Mouse (Mus musculus) heart, embryonic 14.5 days (tissue): Measurements from ENCODE around the gene Mreg. TPM values are rescaled to one million over a fixed set of nuclear protein-coding genes. Genes with fewer than 3 reads are reported as not detected.

Source experiments
- ATAC-seq: fragments of 200-750 bp; cut with Nextera tagmentation; 2 replicates; pipeline ENCODE4 v1.8.0; 2017; ENCODE audit warnings: low read depth, moderate TSS enrichment; ENCODE audit not compliant: insufficient number of reproducible peaks, insufficient read depth, low FRiP score
- H3K27ac ChIP-seq, 2 experiments: fragments of 200-500 bp in 1 of 2; fragments of 300-500 bp in 1 of 2; sonication (generic) in 1 of 2; replicated peaks in 1 of 2; 2 replicates each; pipeline ENCODE4 v1.5.1; 2012 to 2014; ENCODE audit warnings: low read depth in 2 of 2, low read length in 2 of 2, control low read depth in 1 of 2, mild to moderate bottlenecking in 1 of 2, mixed read lengths in 1 of 2; ENCODE audit not compliant: control insufficient read depth in 1 of 2, insufficient read depth in 1 of 2
- H3K27me3 ChIP-seq: fragments of 300-500 bp; sonication (generic); 2 replicates; pipeline ENCODE4 v1.6.1; 2014; ENCODE audit warnings: mild to moderate bottlenecking, low read length, control low read depth; ENCODE audit not compliant: control insufficient read depth, insufficient read depth
- H3K36me3 ChIP-seq: fragments of 300-500 bp; sonication (generic); 2 replicates; pipeline ENCODE4 v1.6.1; 2014; ENCODE audit warnings: mild to moderate bottlenecking, control low read depth, low read length, mixed read lengths; ENCODE audit not compliant: control insufficient read depth, insufficient read depth
- H3K4me1 ChIP-seq, 2 experiments: fragments of 200-500 bp in 1 of 2; fragments of 300-500 bp in 1 of 2; sonication (generic) in 1 of 2; 2 replicates each; pipeline ENCODE4 v1.6.1; 2012 to 2014; ENCODE audit warnings: low read length in 2 of 2, control low read depth in 1 of 2, mixed read lengths in 1 of 2; ENCODE audit not compliant: control insufficient read depth in 2 of 2, insufficient read depth in 2 of 2
- H3K4me2 ChIP-seq: fragments of 300-500 bp; sonication (generic); 2 replicates; pipeline ENCODE4 v1.6.1; 2014; ENCODE audit warnings: mild to moderate bottlenecking, low read length
- H3K4me3 ChIP-seq, 2 experiments: fragments of 200-500 bp in 1 of 2; fragments of 300-500 bp in 1 of 2; sonication (generic) in 1 of 2; 2 replicates each; pipeline ENCODE4 v1.5.1; 2012 to 2014; ENCODE audit warnings: low read length in 2 of 2, mild to moderate bottlenecking in 2 of 2, control low read depth in 1 of 2, low read depth in 1 of 2, moderate library complexity in 1 of 2; ENCODE audit not compliant: control insufficient read depth in 1 of 2, insufficient read depth in 1 of 2
- H3K9ac ChIP-seq: fragments of 300-500 bp; sonication (generic); 2 replicates; pipeline ENCODE4 v1.6.1; 2014; ENCODE audit warnings: mild to moderate bottlenecking, low read length
- H3K9me3 ChIP-seq: fragments of 300-500 bp; sonication (generic); 2 replicates; pipeline ENCODE4 v1.6.1; 2016; ENCODE audit warnings: low read length, control low read depth; ENCODE audit not compliant: control insufficient read depth
- WGBS: fragments of 180-500 bp; shearing (Covaris S2); extraction: QIAGEN DNeasy Blood & Tissue Kit; methylation state at CpG from one replicate; pipeline ENCODE4 v1.1.7; 2014; 5-methylcytosine and 5-hydroxymethylcytosine counted together
- polyA plus RNA-seq: library from polyadenylated mRNA; unstranded; fragments of >200 nt; fragmentation: Nextera tagmentation; extraction: Ambion mirVana; gene quantifications from 2 replicates; pipeline ENCODE4 v1.2.1, GENCODE M21; 2014

The Mreg gene
- polyA plus RNA-seq, 1 experiment from 2014 or later, result 6.8 TPM

DNA sequence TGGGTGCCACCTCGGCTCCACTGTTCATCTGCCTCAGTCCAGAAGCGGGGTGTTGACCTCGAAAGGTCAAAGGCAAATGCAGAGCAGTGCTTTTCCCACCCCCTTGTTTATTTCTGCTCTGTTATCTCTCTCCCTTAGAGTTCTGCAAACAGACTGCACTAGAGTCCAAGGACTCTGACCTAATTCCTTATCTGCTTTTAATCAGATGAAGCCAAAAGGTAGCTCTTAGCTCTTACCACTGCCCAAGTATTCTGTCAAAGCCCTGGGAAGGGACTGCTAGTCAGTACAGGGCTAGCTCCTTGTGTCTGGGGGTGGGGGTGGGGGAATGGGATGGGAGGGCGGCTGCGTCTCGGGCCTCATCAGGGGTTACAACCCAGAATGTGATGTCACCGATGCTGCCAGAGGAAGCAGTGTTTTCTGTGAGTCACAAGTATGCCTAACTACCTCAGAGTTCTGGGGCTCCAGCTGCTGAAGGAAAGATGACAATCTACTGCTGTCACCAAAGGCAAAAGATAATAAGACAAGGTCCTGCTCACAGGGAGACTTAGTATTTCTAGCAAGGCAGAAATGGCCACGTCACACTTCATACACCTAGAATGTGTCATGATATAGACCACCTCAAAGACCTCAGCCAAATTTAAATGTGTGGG is 38.6 kb downstream of the Mreg start:
- Histone ChIP-seq H3K27me3 (no peaks in the 10 kb centered on the region), H3K27ac (no peak overlapping the region), H3K36me3 (no peaks in the 10 kb centered on the region), H3K9me3 (no peaks in the 10 kb centered on the region), H3K9ac (no peak overlapping the region), H3K4me2 (no peak overlapping the region), H3K4me1 (peaks cover 10 to 16% of the 10 kb centered on the region in 2 experiments; a peak in 3 of 4 replicates), H3K4me3 (no peak overlapping the region)
- no peak for ATAC-seq
- whole genome bisulfite sequencing, result 26% methylated on average over 8 of the region's 8 CpGs

DNA sequence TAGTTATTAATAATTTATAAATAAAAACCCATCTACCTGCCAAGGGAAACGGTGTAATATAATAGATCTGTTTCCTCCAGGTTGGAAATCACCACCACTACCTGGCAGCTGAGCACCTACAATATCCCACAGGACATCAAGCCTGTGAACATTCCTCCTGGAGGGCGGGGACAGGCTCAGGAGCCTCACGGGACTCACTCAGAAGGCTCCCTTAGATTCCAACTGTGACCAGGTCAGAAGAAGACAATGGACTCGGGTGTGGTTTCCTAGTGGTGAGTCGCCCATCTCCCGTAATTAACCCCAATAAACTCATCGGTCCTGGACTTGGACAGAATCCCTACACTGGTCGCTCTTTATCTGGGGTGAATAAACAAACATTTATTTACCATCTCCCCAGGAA is 39.3 kb downstream of the Mreg start:
- 87% methylated on average over 8 of the region's 8 CpGs for WGBS

DNA sequence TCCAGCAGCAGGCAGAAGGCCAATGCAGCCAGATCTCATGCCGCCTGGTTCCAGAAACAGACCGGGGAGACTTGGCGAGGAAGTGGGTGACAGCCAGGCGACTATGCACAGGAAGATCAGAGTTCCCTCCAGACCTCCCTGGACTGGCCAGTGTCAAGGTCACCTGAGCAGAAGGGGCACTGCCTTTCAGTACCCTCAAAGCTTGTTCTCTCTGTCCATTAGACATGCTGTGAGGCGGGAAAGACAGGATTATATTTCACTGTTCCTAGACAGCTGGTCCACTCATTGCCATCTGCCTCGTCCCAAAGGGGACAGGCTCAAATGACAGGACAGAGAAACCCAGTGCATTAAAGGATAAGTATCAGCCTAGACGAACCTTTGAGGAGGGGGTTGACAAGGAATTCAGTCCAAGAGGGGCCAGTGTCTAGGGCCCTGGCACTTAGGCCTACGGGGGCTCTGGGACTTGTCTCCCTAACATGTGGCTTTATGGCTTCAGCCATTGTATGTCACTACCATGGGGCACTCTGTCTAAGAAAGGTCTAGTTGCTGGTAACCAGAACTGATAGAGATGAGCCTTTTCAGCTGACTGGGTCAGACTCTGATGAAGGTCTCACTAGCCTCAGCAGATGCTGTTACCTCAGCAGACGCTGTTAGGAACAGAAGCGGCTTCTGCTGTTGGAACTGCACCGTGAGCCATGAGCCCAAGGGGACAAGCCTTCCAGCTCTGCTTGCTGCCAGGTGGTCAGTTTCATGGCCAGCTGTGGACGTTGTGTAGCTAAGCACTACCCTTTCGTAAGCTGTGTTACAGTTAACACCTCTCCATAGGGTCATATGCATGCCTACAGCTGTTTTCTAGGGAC is 40.9 kb downstream of the Mreg start:
- ATAC-seq, result no peak
- WGBS, result 57% methylated on average over 13 of the region's 13 CpGs
- H3K27me3 ChIP-seq, result no peaks in the 10 kb centered on the region
- no peak overlapping the region for H3K4me3 ChIP-seq
- no peaks in the 10 kb centered on the region for H3K36me3 ChIP-seq
- no peak overlapping the region for H3K4me2 ChIP-seq
- no peak overlapping the region for H3K9ac ChIP-seq
- H3K9me3 ChIP-seq, result no peaks in the 10 kb centered on the region
- H3K27ac ChIP-seq, result no peak overlapping the region
- H3K4me1 ChIP-seq, result peaks cover 9 to 12% of the 10 kb centered on the region in 2 experiments; a peak in 3 of 4 replicates

More for the DNA sequence above, 39.3 kb downstream of the Mreg start:
- Histone ChIP-seq H3K27ac (no peak overlapping the region), H3K9me3 (no peaks in the 10 kb centered on the region), H3K27me3 (no peaks in the 10 kb centered on the region), H3K4me2 (no peak overlapping the region), H3K4me3 (no peak overlapping the region), H3K36me3 (no peaks in the 10 kb centered on the region), H3K9ac (no peak overlapping the region), H3K4me1 (peaks cover 10 to 16% of the 10 kb centered on the region in 2 experiments; a peak in 3 of 4 replicates)
- no peak for ATAC-seq

DNA sequence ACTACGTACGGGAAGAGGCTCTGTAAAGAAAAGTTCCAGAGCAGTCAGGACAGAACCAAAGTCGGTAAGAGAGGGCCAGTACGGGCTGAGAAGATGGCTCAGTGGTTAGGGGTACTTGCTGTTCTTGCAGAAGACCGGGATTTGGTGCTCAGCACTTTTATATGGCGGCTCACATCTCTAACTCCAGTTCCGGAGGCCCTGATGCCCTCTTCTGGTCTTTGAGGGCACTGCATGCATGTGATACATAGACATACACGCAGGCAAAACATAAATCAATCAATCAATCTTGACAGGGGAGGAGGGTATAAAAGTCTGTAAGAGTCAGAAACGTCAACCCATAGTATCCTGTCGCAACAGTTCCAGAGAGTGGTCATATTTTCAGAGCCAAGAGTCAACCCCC is 45.1 kb downstream of the Mreg start:
- H3K27ac ChIP-seq, result no peak overlapping the region
- no peak for ATAC-seq
- no peaks in the 10 kb centered on the region for H3K36me3 ChIP-seq
- peaks cover 7 to 9% of the 10 kb centered on the region in 2 experiments; a peak in 3 of 4 replicates for H3K4me1 ChIP-seq
- no peaks in the 10 kb centered on the region for H3K9me3 ChIP-seq
- 92% methylated on average over 10 of the region's 10 CpGs for WGBS
- no peaks in the 10 kb centered on the region for H3K27me3 ChIP-seq
- no peak overlapping the region for H3K4me3 ChIP-seq
- H3K9ac ChIP-seq, result no peak overlapping the region
- H3K4me2 ChIP-seq, result no peak overlapping the region

DNA sequence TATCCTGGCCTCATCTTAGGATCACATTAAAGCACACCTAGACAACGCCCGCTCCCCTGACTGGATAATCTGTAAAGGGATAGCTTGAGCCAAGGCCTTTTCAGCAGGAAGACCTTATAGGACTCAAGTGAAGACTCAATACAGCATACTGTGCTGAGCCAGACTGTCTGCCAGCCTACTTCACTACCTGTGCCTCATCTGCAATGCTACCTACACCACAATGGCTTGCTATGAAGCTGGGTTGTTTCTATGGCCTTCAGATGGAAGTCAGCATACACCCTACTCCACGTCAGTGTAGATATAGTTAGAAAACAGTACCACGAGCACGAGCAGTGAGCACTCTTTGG is 45.7 kb downstream of the Mreg start:
- ATAC-seq, result no peak; the same call in 1 of the 2 replicates

DNA sequence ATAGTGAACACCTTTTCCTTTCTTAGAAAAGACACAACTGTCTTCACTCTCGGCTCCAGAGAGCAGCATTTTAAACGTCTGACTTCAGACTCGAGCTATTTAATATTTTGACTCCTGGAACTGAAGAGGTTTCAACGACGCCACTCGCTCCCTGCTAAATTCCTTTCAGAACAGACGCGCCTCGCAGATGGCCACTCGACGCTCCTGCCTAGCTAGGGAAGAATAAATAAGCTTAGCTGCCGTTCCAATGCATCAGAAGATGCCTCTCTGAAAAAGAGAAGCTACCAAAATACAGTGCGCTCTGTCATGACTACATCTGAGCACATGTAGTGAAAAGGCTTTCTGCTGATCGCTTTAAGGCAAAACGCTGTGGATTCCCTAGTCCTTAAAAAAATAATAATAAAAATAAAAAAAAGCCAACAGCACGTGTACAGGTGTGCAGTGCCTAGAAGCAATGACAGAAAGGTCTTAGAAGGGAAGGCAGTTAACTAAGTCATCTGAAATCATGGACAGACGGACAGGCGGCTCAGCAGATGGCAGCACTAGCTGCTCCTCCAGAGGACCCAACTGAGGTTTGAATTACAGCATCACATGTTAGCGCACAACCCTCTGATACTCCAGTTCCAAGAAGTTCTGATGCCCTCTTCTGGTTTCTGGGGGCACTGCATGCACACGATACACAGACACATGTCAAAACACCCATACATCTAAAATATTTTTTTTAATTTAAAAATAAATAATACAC is 46.2 kb downstream of the Mreg start:
- Histone ChIP-seq H3K9ac (no peak overlapping the region), H3K36me3 (no peaks in the 10 kb centered on the region), H3K9me3 (no peaks in the 10 kb centered on the region), H3K4me2 (no peak overlapping the region), H3K27me3 (no peaks in the 10 kb centered on the region), H3K27ac (no peak overlapping the region), H3K4me1 (peaks cover 3 to 5% of the 10 kb centered on the region in 2 experiments; a peak in 2 of 4 replicates), H3K4me3 (no peak overlapping the region)
- WGBS, result 56% methylated on average over 20 of the region's 20 CpGs
- no peak for ATAC-seq

More for the DNA sequence above, 45.7 kb downstream of the Mreg start:
- Histone ChIP-seq H3K9me3 (no peaks in the 10 kb centered on the region), H3K4me3 (no peak overlapping the region), H3K27ac (no peak overlapping the region), H3K27me3 (no peaks in the 10 kb centered on the region), H3K9ac (no peak overlapping the region), H3K4me2 (no peak overlapping the region), H3K4me1 (peaks cover 7 to 9% of the 10 kb centered on the region in 2 experiments; a peak in 3 of 4 replicates), H3K36me3 (no peaks in the 10 kb centered on the region)
- WGBS, result 91% methylated on average over 5 of the region's 5 CpGs

DNA sequence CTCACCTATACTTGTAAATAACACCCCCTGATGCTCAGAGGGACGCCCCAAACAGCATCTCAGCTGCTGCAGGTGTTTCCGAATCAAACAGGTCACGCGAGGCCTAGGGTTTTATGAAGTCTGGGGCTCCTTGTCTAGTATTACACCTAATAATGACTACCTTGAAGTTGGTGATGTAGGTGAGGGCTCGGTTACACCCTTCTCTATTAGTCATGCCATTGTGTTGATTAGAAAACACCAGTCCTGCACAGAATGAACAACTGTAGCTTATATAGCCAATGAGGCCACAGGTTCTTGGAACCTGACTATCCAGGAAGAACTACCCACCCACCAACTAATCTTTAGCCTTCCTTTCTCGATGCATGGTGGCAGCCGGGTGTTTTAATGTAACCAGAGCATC is 51.8 kb downstream of the Mreg start:
- ATAC-seq, result no peak
- no peak overlapping the region for H3K4me2 ChIP-seq
- no peaks in the 10 kb centered on the region for H3K9me3 ChIP-seq
- no peak overlapping the region for H3K9ac ChIP-seq
- 86% methylated on average over 7 of the region's 7 CpGs for WGBS
- no peaks in the 10 kb centered on the region for H3K36me3 ChIP-seq
- peaks cover 0 to 3% of the 10 kb centered on the region in 2 experiments; a peak in 1 of 4 replicates for H3K4me1 ChIP-seq
- H3K27ac ChIP-seq, result no peak overlapping the region
- H3K27me3 ChIP-seq, result no peaks in the 10 kb centered on the region
- H3K4me3 ChIP-seq, result no peak overlapping the region
